Mouse (Mus musculus) embryo, embryonic 11.5 days (tissue): ENCODE measurements around the gene Med20.
"Not testable (repeated sequence)": the region's sequence is repeated elsewhere in the genome, so short reads cannot be mapped to it uniquely, and the experiment has no call there.

Experiments used
- DNase-seq: peaks from one replicate; pipeline ENCODE4 v3.0.0-alpha.2; 2012; ENCODE audit warnings: low read depth, low spot score

Med20 gene

DNA sequence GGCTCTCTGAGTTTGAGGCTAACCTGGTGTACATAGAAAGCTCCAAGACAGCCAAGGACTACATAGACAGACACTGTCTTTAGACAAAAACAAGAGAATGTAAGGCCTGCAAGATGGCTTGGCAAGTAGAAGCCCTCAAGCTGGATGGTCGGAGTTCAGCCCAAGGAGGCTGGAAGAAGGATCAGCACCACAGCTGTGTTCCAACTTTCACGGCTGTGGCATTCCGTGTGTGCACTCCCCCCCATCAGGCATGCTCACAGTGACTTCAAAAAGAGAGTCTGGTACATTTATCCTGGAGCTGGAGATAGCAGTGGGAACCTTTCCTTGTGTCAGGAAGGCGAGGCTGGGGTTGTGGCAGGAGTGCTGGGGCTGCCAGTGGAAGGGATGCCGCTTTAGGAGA is 14.6 kb downstream of the Med20 start:
- DNase-seq, result no peak

DNA sequence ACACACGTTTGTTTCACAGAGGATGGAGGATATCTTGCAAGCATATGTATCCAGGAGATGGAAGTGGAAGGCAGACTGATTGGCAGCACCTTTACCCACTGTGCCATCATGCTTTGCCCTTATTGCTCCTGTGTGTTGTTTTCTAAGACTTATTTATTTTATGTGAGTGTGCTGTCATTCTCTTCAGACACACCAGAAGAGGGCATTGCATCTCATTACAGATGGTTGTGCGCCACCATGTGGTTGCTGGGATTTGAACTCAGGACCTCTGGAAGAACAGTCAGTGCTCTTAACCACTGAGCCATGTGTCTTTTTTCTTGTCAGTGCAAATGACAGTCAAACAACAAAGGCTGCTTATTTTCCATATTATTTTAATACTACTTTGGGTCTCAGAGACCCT is 16.4 kb downstream of the Med20 start:
- DNase-seq, result no peak

DNA sequence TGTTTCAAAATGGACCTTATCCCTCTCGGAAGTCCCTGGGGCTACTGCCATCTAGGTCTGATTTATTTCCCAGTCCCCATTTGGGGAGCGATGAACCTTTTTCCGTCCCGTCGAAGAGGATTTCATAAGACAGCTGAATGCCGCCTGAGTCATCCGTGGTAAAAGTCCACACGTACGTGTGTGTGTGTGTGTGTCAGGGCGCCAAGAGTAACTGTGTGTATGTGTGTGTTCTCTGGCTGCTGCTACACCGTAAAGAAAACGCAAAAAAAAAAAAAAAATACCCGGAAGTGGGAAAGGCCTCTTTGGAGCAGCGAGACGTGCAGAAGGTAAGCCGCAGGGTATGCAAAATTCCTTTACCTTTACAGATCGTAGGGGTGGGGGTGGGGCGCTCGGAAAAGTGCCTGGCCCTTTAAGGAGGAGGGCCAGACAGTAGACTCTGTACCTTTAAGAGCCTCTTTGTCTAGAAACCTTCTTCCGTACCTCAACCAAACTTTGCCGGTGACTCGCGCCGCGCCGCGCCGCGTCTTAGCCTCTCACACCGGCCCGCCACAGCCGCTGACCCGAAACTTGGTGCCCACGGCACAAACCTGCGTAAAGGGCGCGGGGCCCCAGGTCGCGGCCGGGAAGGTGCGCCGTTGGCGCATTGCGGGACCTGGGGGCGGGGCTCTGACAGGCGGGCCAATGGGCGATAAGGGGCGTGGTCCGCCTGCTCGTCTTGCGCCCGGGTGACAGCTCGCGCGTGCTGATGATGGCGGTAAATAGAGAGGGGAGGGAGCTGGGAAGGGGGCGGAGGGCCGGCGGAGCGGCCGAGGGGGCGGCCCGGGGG is 17.7 kb downstream of the Med20 start:
- peak; percentile 94 for DNase-seq

DNA sequence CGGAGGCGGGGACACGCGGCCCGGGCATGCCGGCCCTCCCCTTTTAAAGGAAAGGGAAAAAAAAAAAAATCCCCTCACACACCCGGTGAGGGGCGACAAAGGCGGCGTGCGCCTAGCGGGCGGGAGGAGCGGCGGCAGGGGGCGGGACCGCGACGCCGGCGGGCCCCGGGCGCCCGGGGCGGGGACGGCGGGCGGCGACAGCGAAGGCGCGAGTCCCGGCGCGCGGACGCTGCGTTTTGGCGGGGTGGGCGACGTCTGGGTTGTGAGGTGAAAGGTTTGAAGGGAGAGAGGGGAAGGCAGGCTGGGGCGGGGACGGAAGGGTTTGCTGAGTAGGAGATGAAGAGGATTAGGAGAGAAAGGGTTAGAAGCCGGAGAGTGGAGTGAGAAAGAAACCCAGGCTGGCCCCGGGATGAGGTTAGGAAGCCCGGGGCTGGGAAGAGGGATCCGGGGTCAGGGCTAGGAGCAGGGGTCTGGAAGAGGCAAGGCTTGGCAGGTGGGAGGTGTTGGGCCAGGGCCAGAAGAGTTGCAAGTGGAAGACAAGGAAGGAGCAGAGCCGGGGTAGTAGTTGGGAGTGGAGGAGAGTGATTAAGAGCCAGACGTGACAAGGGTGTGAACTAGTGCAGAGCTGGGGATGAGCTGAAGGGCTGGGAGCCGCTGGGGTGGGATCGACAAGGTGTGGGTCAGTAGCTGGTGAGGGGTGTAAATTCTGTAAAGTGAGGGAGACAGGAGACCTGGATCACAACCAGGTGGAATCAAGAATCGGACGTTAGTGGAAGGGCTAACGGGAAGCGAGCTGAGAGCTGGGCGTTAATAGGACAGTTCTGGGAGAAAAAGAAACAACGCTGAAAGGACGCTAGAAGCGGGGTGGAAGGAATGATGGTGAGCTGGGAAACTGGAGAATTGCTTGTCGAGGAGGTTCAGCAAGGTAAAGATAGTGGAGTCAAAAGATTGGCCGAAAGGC is 18.6 kb downstream of the Med20 start:
- DNase-seq, result no peak

DNA sequence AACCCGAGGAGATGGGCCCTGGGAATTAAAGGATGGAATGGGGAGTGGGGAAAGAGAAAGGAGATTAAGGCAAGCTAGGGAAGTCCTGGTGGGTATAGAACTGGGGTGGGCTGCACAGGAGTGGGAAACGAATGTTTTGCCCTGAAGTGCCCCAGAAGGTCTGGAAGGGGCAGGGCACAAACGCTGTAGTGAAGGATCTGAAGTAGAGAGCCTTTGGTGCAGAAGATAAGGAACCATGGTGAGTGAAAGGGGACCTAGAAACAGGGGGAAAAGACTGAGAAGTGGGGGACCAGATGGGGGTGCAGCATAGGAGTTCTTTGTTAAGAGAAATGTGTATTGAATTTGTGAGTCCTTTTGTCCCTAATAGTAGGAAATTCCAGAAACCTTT is 19.3 kb downstream of the Med20 start, which contains the start of gene Usp49:
Gene Usp49, plus strand, starts transcription at position 13 of the 388 bp plus-strand sequence.
- no peak for DNase-seq

DNA sequence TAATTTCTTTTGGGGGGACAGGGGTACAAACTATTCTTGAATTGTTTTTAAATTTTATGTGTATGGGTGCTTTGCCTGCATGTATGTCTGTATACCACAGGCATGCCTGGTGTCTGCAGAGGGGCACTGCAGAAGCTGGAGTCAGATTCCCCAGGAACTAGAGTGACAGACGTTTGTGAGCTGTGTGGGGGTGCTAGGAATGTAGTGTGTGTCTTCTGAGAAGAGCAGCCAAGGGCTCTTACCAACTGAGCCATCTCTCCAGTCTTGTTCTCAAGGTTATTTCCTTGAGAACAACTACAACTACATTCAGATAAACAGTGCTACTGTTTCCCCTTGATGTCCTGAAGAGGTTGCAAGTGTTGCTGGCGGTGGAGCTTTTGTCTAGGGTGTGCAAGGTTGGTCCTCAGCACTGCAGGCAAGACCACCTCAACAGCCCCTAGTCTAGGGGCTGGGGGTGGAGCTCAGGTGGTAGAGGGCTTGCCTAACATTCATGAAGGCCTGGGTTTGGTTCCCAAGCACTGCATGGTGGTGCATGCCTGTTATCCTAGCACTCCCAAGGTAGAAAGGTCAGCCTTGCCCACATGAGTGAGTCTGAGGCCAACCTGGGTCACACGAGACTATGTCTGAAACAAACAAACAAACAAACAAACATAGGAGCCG is 20.9 kb downstream of the Med20 start:
- DNase-seq, result no peak

DNA sequence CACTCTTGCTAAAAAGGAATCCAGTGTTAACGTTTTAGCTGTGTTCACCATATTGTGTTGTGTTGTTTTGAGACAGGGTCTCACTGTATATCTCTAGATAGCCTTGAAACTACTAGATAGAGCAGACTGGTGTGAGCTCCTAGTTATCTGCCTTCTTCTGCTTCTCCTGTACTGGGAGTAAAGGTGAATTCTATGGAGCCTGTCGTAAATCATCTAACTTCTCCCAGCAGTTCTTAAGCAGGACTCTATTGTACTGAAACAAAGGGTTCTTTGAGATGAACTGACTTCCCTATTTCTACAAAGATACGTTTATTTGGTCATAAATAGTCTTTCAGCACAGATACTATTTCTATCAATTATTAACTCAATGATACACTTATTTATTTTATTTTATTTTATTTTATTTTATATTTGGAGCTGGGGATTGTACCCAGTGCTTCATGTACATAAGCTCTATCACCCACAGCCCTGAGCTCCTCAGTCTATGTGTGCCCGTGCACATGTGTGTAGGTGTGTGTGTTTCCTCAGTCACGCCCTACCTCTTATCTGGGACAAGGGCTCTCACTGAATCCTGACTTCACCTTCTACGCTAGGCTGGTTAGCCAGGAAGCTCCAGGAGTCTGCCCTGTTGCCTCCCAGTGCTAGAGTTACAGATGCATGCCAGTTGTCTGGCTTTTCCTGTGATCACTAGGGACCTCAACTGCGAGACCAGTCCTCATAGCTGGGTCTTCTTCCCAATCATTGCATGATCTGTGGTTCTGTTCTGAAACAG is 22.8 kb downstream of the Med20 start:
- no peak for DNase-seq

DNA sequence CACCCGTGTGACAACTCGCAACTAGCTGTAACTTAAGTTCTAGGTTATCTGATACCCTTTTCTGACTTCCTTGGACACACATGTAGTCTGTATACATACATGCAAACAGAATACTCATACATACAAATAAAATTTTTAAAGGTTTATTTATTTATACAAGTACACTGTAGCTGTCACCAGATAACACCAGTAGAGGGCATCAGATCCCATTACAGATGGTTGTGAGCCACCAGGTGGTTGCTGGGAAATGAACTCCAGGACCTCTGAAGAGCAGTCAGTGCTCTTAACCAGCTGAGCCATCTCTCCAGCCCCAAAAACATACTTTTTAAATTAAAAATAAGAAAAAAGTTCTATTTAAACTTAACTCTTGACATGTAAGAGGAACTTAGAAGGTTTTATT is 31.6 kb downstream of the Med20 start:
- DNase-seq, result no peak

DNA sequence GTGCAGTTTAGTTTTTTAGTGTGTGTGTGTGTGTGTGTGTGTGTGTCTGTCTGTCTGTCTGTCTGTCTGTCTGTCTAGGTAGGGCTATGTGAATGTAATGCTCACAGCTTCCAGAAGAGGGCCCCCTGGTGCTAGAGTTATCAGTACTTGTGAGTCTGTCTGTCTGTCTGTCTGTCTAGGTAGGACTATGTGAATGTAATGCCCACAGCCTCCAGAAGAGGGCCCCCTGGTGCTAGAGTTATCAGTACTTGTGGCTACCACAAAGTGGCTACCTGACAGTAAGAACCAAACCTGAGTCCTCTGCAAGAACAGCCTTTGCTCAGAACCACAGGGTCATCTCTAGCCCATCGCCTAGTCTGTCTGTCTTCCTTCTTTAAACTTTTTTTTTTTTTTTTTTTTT is 35.3 kb downstream of the Med20 start:
- DNase-seq, result peak; percentile 41

DNA sequence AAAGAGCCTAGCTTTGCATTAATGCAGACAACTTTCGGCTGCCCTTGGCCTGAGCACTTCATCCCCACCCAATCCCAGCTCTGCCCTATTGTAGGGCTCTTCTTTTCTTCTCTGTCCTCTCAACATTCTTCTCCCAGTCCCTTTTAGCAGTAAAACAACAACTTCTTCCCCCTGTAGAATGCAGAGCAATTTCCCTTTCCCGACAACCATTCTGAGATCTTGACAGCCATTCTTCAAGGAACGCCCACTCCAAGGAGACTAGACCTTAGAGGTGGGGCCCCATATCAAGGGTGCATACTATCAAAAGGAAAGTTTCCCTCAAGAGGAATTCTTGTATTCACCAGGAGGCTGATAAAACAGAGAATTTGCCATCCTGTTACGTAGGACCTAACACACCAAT is 37.6 kb downstream of the Med20 start:
- no peak for DNase-seq

DNA sequence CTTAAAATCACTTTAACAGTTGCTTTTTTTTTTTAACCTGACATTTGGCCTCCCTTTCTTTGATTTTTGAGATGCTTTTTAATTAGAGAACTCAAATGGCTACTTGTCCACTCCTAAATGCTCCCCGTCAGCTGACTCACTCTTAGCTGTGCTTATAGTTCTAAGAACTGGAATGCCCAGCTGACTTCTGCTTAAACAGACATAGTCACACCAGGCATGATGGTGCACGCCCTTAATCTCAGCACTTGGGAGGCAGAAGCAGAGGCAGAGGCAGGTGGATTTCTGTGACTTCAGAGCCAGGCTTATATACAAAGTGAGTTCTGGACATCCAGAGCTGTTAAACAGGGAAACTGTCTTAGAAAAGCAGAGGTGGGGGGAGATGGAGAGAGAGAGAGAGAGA is 40.6 kb downstream of the Med20 start:
- no peak for DNase-seq

DNA sequence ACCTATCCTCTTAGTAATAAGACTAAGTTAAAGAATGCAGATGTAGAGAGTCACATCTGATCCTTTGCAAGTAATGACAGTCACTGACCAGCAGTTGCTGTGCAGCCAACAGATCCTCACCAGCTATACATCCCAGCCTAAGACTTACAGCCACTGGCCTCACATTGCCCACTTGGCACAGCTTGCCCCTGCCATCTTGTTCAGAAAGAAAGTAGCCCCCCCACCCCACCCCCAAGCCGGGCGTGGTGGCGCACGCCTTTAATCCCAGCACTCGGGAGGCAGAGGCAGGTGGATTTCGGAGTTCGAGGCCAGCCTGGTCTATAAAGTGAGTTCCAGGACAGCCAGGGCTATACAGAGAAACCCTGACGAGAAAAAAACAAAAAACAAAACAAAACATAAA is 43.0 kb downstream of the Med20 start:
- not testable (repeated sequence) for DNase-seq

DNA sequence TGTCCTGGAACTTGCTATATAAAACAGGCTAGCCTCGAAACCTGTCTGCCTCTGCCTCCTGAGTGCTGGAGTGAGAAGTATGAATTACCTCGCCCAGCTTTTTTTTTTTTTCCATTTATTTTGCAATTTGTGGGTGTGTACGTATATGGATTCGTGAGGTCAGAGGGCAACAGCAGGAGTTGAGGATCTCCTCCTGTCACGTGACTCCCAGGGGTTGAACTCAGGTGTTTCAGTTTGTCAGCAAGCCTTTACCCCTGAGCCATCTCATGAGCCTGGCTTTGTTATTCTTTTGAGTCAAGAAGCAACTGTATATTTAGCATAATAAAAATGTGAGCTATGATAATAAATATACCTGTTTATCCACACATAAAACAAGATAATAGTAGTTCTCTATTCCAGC is 44.3 kb downstream of the Med20 start:
- DNase-seq, result no peak

DNA sequence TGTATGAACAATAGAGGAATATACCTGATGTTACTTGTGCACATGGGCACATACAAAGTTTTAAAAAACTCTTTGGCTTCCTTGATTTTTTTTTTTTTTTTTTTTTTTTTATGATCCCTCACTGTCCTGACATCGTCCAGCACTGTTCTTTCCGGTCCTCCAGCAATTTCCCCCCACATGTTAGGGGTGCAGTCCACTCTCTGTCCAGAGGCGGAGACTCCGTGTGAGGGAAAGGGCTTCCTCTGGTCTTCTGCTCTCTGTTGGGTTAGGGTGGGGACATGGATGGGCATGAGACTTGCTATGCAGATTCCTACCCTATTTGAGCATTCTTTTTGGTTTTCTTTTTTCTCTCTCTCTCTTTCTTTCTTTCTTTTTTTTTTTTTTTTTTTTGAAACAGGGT is 46.5 kb downstream of the Med20 start:
- DNase-seq, result no peak

DNA sequence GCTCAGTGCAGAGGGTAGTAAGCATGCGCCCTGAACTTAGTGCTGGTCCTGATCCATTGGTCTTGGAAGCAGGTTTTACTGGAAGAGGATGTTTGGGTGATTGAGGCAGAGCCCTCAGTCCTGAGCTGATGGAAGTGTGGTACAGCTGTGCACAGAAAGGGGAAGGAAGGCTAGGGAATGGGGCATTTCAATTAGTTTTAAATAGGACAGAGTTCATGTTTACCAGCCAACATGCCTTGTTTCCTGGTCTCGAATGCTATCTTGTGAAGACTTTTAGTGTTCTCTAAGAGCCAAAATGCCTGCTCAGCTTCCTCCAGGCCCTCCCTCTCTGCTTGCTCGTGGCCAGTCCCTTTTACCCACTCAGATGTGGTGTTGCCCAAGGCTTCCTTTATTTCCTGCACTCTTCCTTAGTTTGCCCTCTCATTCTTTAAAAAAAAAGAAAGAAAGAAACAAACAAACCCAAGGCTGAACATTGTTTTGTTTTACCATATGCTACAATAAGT is 47.4 kb downstream of the Med20 start:
- DNase-seq, result no peak

DNA sequence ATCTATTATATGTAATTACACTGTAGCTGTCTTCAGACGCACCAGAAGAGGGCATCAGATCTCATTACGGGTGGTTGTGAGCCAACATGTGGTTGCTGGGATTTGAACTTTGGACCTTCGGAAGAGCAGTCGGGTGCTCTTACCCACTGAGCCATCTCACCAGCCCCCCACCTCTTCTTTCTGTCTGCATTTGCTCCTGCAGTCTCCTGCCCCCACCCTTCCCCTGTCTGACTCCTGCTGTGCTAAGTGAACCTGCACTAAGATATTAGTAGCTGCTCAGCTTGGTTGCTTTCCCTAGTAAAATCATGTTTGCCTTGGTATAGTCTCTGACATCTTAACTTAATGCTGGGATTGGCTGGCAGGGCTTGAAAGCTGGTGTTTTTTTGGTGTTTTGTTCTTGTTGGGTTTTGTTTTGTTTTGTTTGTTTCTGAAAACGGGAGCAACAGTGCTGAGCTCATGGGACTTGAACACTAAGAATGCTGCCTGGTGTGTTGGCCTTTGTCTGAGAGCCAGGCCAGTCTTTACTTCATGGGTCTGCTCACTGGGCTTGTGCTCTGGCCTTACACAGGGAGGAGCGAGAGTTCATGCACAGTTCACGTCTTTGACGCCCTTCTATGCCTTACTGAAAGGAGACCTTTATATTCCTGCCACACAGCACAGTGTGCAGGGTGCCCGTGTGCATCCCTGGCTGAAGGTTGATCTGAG is 51.8 kb downstream of the Med20 start:
- no peak for DNase-seq

DNA sequence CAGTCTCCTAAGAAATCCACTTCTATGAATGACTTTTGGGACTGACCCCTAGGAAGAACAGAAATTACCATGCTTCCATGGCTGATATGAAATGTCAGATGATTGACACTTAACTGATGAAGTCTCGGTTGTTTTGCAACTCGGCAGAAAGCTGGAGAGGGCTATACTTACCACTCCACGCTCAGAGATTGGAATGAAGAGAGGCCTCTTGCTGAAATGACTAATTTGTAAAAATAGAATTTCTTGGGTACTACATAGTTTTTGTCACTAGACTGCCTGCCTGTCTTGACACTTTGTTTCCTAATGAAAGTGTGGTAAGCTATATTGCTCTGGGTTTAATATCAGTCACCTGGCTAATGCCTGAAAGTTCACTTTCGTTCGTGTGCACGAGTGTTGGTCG is 53.1 kb downstream of the Med20 start:
- no peak for DNase-seq

DNA sequence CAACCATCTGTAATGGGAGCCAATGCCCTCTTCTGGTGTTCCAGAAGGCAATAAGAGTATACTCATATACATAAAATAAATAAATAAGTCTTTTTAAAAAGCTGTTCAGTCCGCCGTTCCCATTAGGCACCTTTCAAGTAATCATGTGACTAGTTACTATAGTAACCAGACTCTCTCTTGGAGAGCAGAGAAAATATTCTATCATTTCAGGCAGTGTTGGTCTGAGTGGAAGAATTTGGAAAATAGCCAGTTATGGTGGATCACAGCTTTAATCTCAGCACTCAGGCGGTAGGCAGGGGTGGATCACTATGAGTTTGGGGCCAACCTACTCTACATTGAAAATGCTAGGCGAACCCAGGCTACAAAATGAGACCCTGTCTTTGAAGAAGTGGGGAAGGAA is 57.8 kb downstream of the Med20 start:
- no peak for DNase-seq

DNA sequence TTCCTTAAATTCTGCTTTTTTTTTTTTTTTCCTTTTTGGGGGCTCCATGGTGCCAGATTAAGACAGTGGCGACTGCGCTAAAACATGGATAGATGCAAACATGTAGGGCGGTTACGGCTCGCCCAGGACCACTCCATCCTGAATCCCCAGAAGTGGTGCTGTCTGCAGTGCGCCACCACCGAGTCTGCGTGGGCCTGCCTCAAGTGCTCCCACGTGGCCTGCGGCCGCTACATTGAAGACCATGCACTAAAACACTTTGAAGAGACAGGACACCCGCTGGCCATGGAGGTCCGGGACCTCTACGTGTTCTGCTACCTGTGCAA is 60.6 kb downstream of the Med20 start:
- no peak for DNase-seq

DNA sequence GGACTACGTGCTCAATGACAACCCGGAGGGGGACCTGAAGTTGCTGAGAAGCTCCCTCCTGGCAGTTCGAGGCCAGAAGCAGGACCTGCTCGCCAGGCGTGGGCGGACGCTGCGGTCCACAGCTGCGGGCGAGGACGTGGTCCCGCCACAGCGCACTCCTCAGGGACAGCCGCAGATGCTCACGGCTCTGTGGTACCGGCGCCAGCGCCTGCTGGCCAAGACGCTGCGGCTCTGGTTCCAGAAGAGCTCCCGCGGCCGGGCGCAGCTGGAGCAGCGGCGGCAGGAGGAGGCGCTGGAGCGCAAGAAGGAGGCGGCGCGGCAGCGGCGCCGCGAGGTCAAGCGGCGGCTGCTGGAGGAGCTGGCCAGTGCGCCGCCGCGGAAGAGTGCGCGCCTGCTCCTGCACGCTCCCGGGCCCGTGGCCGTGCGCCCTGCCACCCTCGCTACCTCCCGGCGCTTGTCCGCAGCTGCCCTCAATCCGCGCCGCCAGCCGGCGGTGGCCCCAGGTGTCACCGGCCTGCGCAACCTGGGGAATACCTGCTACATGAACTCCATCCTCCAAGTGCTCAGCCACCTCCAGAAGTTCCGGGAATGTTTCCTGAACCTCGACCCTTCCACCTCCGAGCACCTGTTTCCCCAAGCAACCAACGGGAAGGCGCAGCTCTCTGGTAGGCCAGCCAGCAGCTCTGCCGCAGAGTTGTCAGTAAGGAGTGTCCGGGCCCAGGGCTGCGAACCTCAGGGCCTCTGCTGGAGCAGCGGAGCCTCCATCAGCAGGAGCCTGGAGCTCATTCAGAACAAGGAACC is 61.1 kb downstream of the Med20 start:
- peak; percentile 54 for DNase-seq
